In genomic region chr14:28069826-28070225, GRCm38 (mm10) we compare ENCODE assay signal across 17 mouse cellular contexts.
"Had no signal": no experiment of that assay in that cellular context is flagged by ENCODE, and none has a peak within 500 bp of the region (broad histone marks: within the 10 kb centered on the region; RNA-seq: fewer than 3 reads in every experiment).

No protein-coding gene starts in this region.

- H3K27ac ChIP-seq: lung, embryonic 15.5 days; macrophage; midbrain, embryonic 13.5 days; midbrain, embryonic 15.5 days; neural tube, embryonic 12.5 days; stomach, embryonic 15.5 days; stomach, postnatal 0 days had no signal

- H3K4me2 ChIP-seq: lung, embryonic 15.5 days; midbrain, embryonic 13.5 days; midbrain, embryonic 15.5 days; neural tube, embryonic 12.5 days; stomach, embryonic 15.5 days had no signal

- H3K36me3 ChIP-seq: lung, embryonic 15.5 days; midbrain, embryonic 13.5 days; midbrain, embryonic 15.5 days; neural tube, embryonic 12.5 days; stomach, embryonic 15.5 days had no signal

- H3K9me3 ChIP-seq: lung, embryonic 15.5 days; midbrain, embryonic 13.5 days; midbrain, embryonic 15.5 days; neural tube, embryonic 12.5 days; stomach, embryonic 15.5 days had no signal

- H3K4me1 ChIP-seq: lung, embryonic 15.5 days; megakaryocyte, embryonic 14.5 days; neural tube, embryonic 12.5 days; stomach, embryonic 15.5 days had no signal

- ATAC-seq: liver, postnatal 0 days; lung, postnatal 0 days; midbrain, embryonic 13.5 days; midbrain, embryonic 15.5 days had no signal

- H3K4me3 ChIP-seq: lung, embryonic 15.5 days; megakaryocyte, embryonic 14.5 days; midbrain, embryonic 13.5 days; midbrain, embryonic 15.5 days; neural tube, embryonic 12.5 days; stomach, embryonic 15.5 days had no signal

- DNase-seq: liver, postnatal 0 days; lung, adult 2 months; lung, postnatal 14 days; lung, postnatal 36 days; right cerebral cortex, postnatal 14 days; thymus, adult 2 months; thymus, postnatal 25 days; thymus, postnatal 4 days had no signal

- H3K27me3 ChIP-seq: lung, embryonic 15.5 days; megakaryocyte, embryonic 14.5 days; midbrain, embryonic 15.5 days; neural tube, embryonic 12.5 days; stomach, embryonic 15.5 days had no signal

- H3K9ac ChIP-seq: liver, postnatal 0 days; lung, embryonic 15.5 days; midbrain, embryonic 13.5 days; midbrain, embryonic 15.5 days; neural tube, embryonic 12.5 days; stomach, embryonic 15.5 days had no signal
